Mouse (Mus musculus): ENCODE results near the gene Tmem108.

The Tmem108 gene

GRCm38 (mm10) chr9:103721081-103721480 lies 40.6 kb downstream of the Tmem108 start:
- no peak for DNase-seq (ENCODE audit: low read depth in 1 of 2, low spot score in 2 of 2)

- DNase-seq (ENCODE audit: low read depth in 1 of 2, low spot score in 2 of 2): no peak
Measured at GRCm38 (mm10) chr9:103720021-103720420, 41.6 kb downstream of the Tmem108 start.

- no peak for DNase-seq (ENCODE audit: low read depth in 1 of 2, low spot score in 2 of 2)
Measured at GRCm38 (mm10) chr9:103716002-103716401, 45.6 kb downstream of the Tmem108 start.

GRCm38 (mm10) chr9:103715352-103715751 lies 46.3 kb downstream of the Tmem108 start:
- no peak for DNase-seq (ENCODE audit: low read depth in 1 of 2, low spot score in 2 of 2)

GRCm38 (mm10) chr9:103713230-103713629 lies 48.4 kb downstream of the Tmem108 start:
- no peak for DNase-seq (ENCODE audit: low read depth in 1 of 2, low spot score in 2 of 2)

GRCm38 (mm10) chr9:103712711-103713110 lies 48.9 kb downstream of the Tmem108 start:
- no peak for DNase-seq (ENCODE audit: low read depth in 1 of 2, low spot score in 2 of 2)

GRCm38 (mm10) chr9:103709694-103710093 lies 51.9 kb downstream of the Tmem108 start:
- DNase-seq (ENCODE audit: low read depth in 1 of 2, low spot score in 2 of 2): no peak

- DNase-seq (ENCODE audit: low read depth in 1 of 2, low spot score in 2 of 2): no peak
Measured at GRCm38 (mm10) chr9:103708514-103709173, 53.0 kb downstream of the Tmem108 start.

GRCm38 (mm10) chr9:103707857-103708256 lies 53.8 kb downstream of the Tmem108 start:
- DNase-seq (ENCODE audit: low read depth in 1 of 2, low spot score in 2 of 2): no peak

GRCm38 (mm10) chr9:103707000-103707790 lies 54.4 kb downstream of the Tmem108 start:
- DNase-seq (ENCODE audit: low read depth in 1 of 2, low spot score in 2 of 2): no peak

GRCm38 (mm10) chr9:103705717-103706116 lies 55.9 kb downstream of the Tmem108 start:
- no peak for DNase-seq (ENCODE audit: low read depth in 1 of 2, low spot score in 2 of 2)

GRCm38 (mm10) chr9:103703014-103703413 lies 58.6 kb downstream of the Tmem108 start:
- no peak for DNase-seq (ENCODE audit: low read depth in 1 of 2, low spot score in 2 of 2)

GRCm38 (mm10) chr9:103702452-103702851 lies 59.2 kb downstream of the Tmem108 start:
- DNase-seq (ENCODE audit: low read depth in 1 of 2, low spot score in 2 of 2): no peak

GRCm38 (mm10) chr9:103701448-103701847 lies 60.2 kb downstream of the Tmem108 start:
- DNase-seq (ENCODE audit: low read depth in 1 of 2, low spot score in 2 of 2): no peak

GRCm38 (mm10) chr9:103700240-103700639 lies 61.4 kb downstream of the Tmem108 start:
- no peak for DNase-seq (ENCODE audit: low read depth in 1 of 2, low spot score in 2 of 2)

GRCm38 (mm10) chr9:103696967-103697366 lies 64.7 kb downstream of the Tmem108 start:
- DNase-seq (ENCODE audit: low read depth in 1 of 2, low spot score in 2 of 2): no peak

- no peak for DNase-seq (ENCODE audit: low read depth in 1 of 2, low spot score in 2 of 2)
Measured at GRCm38 (mm10) chr9:103693826-103694225, 67.8 kb downstream of the Tmem108 start.

- DNase-seq (ENCODE audit: low read depth in 1 of 2, low spot score in 2 of 2): no peak
Measured at GRCm38 (mm10) chr9:103692699-103693098, 68.9 kb downstream of the Tmem108 start.

GRCm38 (mm10) chr9:103691847-103692246 lies 69.8 kb downstream of the Tmem108 start:
- DNase-seq (ENCODE audit: low read depth in 1 of 2, low spot score in 2 of 2): no peak

- no peak for DNase-seq (ENCODE audit: low read depth in 1 of 2, low spot score in 2 of 2)
Measured at GRCm38 (mm10) chr9:103690446-103690845, 71.2 kb downstream of the Tmem108 start.

GRCm38 (mm10) chr9:103689697-103690096 lies 71.9 kb downstream of the Tmem108 start:
- no peak for DNase-seq (ENCODE audit: low read depth in 1 of 2, low spot score in 2 of 2)

GRCm38 (mm10) chr9:103689006-103689405 lies 72.6 kb downstream of the Tmem108 start:
- no peak for DNase-seq (ENCODE audit: low read depth in 1 of 2, low spot score in 2 of 2)
